Mouse (Mus musculus) retina, adult 2 months (tissue): ENCODE data around the gene Hp.
A peak's percentile ranks its signal among the peaks of the same experiment; 100 is the strongest.

Experiments
- DNase-seq: peaks from one replicate; pipeline ENCODE4 v3.0.0-alpha.2; 2012; ENCODE audit warnings: low read depth, low spot score

Gene Hp

GRCm38 (mm10) chr8:109564766-109565165 is 14.2 kb downstream of the Hp start:
- DNase-seq: no peak

- no peak for DNase-seq
Observed at GRCm38 (mm10) chr8:109563881-109564280, 15.1 kb downstream of the Hp start.

GRCm38 (mm10) chr8:109551663-109552062 is 27.3 kb downstream of the Hp start:
- no peak for DNase-seq

GRCm38 (mm10) chr8:109544049-109544448 is 34.9 kb downstream of the Hp start:
- no peak for DNase-seq

GRCm38 (mm10) chr8:109542748-109543519 is 36.0 kb downstream of the Hp start:
- DNase-seq: no peak

- no peak for DNase-seq
Observed at GRCm38 (mm10) chr8:109542165-109542564, 36.8 kb downstream of the Hp start.

- DNase-seq: peak; percentile 49
Observed at GRCm38 (mm10) chr8:109536703-109537102, 42.3 kb downstream of the Hp start.

GRCm38 (mm10) chr8:109535140-109535990 is 43.6 kb downstream of the Hp start:
- DNase-seq: no peak
